Mouse (Mus musculus): Measurements from ENCODE around the gene Srpx2.

DNA sequence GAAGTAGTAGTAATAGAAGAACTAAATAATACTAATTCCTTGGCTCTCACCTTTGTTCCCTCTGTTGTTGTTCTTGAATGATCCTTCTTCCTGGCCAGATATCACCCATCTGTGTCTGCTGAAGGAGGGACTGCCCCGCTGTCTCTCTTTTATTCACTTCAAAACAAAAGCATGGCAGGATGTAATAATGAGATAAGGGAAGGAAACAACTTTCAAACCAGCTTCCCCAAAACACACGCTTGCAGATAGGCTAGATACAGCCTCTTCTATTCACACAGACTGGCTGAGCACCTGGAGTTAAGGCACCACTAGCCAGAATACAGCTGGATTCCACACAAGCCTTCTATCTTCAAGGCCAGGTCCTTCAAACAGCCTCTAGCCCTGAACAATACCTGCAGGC is 52.4 kb downstream of the Srpx2 start:
- TF ChIP-seq POLR2A (IDR thresholded peaks at IDR 0.05; ENCODE audit: low read depth, low read length) = no peak
- TF ChIP-seq CTCF (IDR thresholded peaks at IDR 0.05; ENCODE audit: extremely low read depth, insufficient read depth, insufficient read length, insufficient replicate concordance) = no peak
